Mouse (Mus musculus) CD8-positive naive resting alpha-beta T cell, adult 57 days (primary cell): ENCODE data around the gene Gm10271. TPM values are rescaled to one million over a fixed set of nuclear protein-coding genes. Genes with fewer than 3 reads are reported as not detected.

Experiments
- total RNA-seq: library from RNA; stranded (reverse); gene quantifications from one replicate; pipeline ENCODE4 v1.2.4, GENCODE M21; 2023

Gm10271 gene
- not detected for total RNA-seq

DNA sequence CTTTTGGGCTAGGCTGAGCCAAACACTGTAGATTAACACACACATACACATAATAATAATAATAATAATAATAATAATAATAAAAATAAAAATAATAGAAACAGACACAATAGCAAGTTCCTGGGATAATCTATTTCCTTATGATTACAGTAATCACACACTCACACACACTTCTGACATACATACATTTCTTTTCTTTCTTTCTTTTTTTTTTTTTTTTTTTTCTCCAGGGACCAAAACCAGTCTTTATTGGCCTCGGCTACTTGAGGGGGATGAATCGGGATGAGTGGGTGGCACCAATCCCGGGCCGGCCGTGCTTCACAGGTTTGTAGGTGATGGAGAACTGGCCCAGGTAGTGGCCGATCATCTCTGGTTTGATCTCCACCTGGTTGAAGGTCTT is at the start of gene Gm10271:
TSS of gene Gm10271 (minus strand) at position 101 of the 400 bp plus-strand sequence.

GRCm38 (mm10) chr10:116986264-116987082 is 14.1 kb upstream of the Gm10271 start, which contains the start of gene Best3:
Gene Best3, plus strand, starts transcription at chr10:116986314.

DNA sequence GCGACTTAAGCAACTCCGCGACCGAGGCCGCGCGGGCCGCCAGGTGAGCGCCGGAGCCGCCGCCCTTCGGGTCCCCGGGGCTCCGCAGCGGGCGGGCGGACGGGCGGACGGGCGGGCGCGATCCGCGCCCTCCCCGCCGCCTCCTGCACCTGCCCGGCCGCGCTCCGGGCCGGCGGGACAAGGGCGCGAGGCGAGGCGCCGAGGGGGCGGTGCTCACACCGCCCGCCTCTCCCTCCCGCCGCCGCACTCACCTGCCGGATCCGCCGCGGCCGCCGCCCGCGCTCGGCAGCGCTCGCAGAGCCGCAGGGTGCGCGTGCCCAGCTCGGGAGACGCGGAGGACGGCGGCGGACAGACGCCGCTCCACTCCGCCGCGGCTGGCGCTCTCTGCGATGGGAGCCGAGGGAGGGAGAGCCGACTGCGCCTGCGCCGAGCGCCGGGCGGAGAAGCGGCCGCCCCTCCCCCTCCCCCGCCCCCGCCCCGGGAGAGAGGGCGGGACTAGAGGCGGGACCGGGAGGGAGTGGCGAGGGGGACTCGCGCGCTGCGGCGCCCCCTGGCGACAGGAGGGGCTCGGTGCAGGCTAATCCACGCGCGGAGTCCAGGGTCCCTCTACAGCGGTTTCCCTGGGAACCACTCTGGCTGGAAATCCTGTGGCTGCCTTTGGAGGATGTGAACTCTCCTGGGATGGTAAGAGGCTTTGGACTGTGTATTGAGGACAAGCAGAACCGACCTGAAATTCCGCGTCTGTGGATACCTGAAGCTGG is 22.2 kb downstream of the Gm10271 start, which contains the start of gene Rab3ip:
TSS of gene Rab3ip (minus strand) at position 761 of the 761 bp plus-strand sequence.

Other genes with a start within 250 kb of the Gm10271 start
- not detected for gene Myrfl, start 75.7 kb downstream of the Gm10271 start, total RNA-seq
- 103 TPM for gene Rab3ip, start 21.8 kb downstream of the Gm10271 start, total RNA-seq
- gene Best3, start 13.7 kb upstream of the Gm10271 start, total RNA-seq: not detected
- not detected for gene Lrrc10, start 72.7 kb upstream of the Gm10271 start, total RNA-seq
- 249 TPM for gene Cct2, start 91.2 kb upstream of the Gm10271 start, total RNA-seq
- gene Frs2, start 175.9 kb upstream of the Gm10271 start, total RNA-seq: 26.1 TPM